Mouse (Mus musculus) spleen, embryonic (tissue): Measurements from ENCODE around the gene Cadps2.

Experiments used
- CTCF ChIA-PET: fragments of 350-600 bp; sonication (Branson Sonifier 250); formaldehyde crosslinking; loops from one replicate; lab custom pipeline; 2022; lab: Charles Lee

The Cadps2 gene

GRCm38 (mm10) chr6:23252196-23253135, 586.8 kb downstream of the Cadps2 start:
- CTCF ChIA-PET: no interaction called here

- CTCF ChIA-PET: interaction anchor here (0.6 kb wide), 1 partner anchor 1178 kb away, joined by 4 read pairs; no protein-coding TSS in a partner anchor
Observed at GRCm38 (mm10) chr6:23251431-23251830, 587.8 kb downstream of the Cadps2 start.

DNA sequence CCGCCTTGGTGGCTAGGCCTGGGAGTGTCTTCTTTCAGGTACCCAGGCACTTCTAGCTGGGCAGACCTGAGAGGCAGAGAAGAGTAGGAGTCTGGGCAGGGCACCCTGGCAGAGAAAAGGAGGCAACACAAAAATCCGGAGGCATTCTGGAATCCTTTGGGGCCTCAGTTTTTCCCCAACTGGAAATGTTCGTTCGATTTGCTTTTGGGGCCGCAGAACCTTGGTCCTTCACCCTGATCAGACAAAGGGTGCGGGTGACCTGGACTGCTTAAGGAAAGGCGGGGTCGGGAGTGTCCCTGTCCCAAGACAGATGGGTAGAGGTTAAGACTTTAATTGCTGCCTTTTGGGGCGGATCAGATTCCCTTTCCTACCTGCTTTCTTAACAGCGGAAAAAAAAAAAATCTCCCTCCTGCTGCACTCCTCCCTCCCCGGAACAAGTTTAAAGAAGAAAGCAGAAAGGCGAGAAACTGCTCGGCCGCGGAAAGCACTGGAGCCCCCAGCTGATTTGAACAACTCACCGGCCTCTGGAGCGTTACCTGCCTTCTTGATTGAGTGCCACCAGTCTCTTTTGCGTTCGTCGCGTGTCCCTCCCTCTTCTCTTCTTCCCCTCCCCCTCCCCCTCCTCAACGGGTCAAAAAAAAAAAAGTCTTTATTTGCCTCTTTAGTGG, 588.8 kb downstream of the Cadps2 start:
- CTCF ChIA-PET: interaction anchor here (0.6 kb wide), 1 partner anchor 1177 kb away, joined by 4 read pairs; no protein-coding TSS in a partner anchor

- CTCF ChIA-PET: no interaction called here
Observed at GRCm38 (mm10) chr6:23249616-23250287, 589.5 kb downstream of the Cadps2 start.

GRCm38 (mm10) chr6:23249053-23249401, 590.2 kb downstream of the Cadps2 start:
- CTCF ChIA-PET: no interaction called here

DNA sequence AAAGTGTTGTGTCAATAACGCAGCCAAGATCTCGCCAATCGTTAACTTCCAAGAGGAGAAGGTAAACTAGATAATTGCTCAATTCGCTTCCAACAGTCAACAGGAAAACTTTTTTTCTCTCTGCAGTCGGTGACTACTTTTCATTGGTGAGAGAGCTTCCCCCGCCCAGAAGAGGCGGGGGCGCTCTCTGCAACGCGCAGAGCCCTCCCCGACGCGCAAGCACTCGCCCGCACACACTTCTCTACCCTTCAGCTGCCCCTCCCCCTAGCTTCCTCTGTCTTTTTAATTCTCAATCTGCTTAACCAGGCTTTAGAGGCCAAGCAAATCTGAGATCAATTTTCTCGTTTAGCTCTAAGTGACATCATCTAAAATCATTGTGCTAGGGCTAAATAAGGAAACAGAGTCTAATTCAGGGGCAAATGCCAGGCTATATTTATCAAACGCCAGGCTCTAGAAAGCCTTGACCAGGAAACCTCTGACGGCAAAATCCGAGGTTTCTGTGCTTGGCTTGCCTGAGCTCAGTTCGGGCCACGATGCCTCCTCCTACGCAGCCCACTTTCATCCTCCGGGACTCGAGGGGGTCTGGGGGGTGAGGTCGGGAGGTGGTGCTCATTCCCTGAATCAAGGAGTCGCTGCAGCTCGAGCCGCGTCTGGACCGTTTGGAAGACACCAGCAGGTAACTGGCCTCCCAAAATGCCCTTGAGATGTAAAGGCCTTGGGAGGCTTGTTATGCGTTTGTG, 590.7 kb downstream of the Cadps2 start, which contains the start of gene Fezf1:
Gene Fezf1 (minus strand): TSS at position 50 of the 740 bp plus-strand sequence.
- CTCF ChIA-PET: no interaction called here

- CTCF ChIA-PET: no interaction called here
Observed at GRCm38 (mm10) chr6:23247512-23248312, 591.5 kb downstream of the Cadps2 start.

DNA sequence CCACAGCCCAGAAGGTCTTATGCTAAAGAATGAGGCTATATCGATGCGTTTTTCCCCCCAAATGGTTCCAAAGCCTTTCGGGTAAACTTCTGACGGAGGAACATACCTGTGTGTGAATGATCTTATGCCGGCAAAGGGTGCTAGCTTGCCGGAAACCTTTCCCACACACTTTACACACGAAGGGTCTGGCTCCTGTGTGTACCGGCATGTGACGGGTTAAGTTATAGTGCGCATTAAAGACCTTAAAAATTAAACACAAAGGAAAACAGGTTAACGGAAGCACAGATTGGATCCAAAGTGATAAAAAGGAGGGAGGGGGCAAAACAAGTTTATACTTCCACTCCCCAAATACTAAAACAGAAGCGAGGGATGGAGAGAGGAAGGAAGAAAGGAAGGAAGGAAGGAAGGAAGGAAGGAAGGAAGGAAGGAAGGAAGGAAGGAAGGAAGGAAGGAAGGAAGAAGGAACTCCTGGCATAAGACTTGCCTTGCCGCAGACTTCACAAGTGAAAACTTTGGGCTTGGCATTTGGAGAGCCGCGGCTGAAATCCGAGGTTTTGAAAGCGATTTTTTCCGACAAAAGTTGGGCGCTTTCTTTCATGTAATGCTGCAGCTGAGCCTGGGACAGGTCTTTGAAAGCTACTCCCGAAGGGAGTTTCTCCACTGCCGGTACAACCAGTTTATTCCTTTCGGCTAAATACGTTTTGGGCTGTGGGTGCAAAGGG, 592.3 kb downstream of the Cadps2 start:
- CTCF ChIA-PET: no interaction called here

DNA sequence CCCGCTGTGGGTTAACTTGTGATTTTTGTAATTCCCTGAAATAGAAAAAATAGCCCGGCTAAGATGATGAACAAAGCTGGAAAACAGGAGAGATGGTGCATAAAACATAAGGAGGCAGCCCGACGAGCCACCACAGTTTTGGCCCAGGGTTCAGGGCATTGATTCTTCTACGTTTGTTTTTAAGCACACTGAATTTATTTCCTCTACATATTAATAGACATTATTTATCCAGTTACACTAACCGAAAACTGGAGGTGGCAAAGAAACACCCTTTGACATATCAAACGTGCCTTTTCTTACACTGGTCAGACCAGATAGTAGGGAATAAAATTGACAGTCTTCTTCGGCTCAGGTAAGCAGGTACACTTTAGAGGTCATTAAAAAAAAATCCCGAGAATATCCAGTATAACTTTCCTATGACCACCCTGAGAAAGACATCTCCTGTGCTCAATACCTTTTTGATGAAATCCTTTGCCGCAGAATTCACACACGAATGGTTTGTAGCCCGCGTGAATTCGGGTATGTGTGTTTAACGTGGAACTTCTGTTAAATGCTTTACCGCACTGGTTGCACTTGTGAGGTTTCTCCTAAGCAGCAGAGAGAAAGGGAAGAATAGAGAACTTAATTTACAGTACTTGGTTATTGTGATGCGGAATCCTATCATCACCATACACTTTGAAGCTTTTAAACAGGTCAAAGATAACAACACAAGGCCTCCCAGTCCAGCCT, 593.0 kb downstream of the Cadps2 start:
- CTCF ChIA-PET: no interaction called here

DNA sequence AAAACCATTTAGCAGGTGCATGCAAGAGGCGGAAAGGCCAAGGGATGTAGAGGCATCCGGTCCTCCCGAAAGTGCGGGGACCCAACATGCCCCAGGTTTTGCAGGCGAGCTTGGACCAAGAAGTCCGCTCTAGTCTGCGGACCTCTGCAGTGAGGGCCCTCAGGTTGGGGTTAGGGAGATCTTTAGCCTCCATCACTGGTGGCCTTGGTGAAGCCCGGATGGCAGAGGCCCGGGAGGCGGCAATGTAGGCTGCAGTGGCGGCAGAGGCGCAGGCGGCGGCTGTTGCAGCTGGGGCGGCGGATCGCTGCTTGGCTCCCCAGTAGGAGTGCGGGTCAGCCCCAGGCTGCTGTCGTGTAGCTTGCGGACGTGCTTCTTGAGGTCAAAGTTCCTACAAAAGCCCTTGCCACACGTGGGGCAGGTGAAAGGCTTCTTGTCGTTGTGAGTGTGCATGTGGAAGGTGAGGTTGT, 593.6 kb downstream of the Cadps2 start:
- CTCF ChIA-PET: no interaction called here

- CTCF ChIA-PET: no interaction called here
Observed at GRCm38 (mm10) chr6:23245121-23245520, 594.1 kb downstream of the Cadps2 start.

DNA sequence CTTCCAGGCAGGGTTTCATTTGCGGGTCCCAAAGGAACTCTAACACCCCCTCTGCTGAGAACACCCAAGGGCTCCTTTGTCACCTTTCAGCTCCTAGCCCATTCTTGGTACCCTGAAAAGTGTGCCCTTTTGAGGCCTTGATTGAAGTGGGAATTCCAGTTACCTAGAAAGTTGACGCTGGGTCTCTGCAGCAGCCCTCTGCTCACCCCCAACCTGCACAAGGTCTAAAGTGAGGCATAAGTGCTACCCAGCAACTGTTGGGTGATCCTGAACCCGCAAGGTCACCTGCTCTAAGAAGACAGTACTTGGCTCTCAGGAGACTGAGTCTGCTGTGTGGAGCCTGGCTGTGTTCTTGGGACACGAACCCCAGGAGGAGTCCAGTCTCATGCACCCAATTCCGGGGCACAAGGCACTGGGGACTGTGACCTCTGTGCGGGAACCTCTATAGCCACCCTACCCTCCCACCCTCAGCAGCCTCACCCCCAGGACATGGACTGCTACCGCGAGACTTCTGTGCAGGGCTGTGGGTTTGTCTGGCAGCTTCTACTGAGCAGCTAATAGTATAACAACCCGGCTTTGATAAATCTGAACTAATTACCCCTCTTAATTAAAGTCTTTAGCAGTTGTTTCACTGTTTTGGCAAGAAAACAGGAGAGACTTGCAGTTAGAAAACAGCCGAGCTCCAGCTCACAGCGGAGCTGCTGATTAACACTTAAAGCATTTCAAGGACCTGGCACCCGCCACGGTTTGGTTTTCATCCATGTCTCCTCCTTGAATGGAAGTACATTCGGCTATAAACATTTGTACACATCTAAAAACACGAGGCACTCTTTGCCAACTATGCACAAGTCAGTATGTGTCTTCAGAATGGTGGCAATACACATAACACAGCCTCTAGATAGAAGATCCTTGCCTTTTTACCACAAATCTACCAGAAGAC, 595.1 kb downstream of the Cadps2 start:
- CTCF ChIA-PET: no interaction called here
